Mouse (Mus musculus) embryonic fibroblast, embryonic 13.5 days (primary cell): ENCODE data around the gene Rapgef4.

Experiments used
- CTCF ChIP-seq: IDR thresholded peaks from 2 replicates; pipeline ENCODE4 v1.5.1; 2011; ENCODE audit warnings: mild to moderate bottlenecking, control low read depth, low read length, moderate library complexity, borderline replicate concordance; ENCODE audit not compliant: insufficient read depth
- POLR2A ChIP-seq: IDR thresholded peaks from 2 replicates; pipeline ENCODE4 v1.6.1; 2011; ENCODE audit warnings: low read depth, mild to moderate bottlenecking, control low read depth, low read length, moderate library complexity

- TF ChIP-seq POLR2A: no peak
- no peak for TF ChIP-seq CTCF
Measured at GRCm38 (mm10) chr2:71957951-71958350, 23.1 kb upstream of the Rapgef4 start.
